Mouse (Mus musculus) liver, postnatal 0 days (tissue): ENCODE results near the gene Bbx.
A peak's percentile ranks its signal among the peaks of the same experiment; 100 is the strongest.

Experiments used
- CTCF ChIP-seq: sonication (generic); IDR thresholded peaks from 2 replicates; pipeline ENCODE4 v1.5.1; 2016; ENCODE audit warnings: antibody characterized with exemption, low read depth
- EP300 ChIP-seq: IDR thresholded peaks from 2 replicates; pipeline ENCODE4 v1.6.1; 2016; ENCODE audit warnings: antibody characterized with exemption, low read depth, mild to moderate bottlenecking

DNA sequence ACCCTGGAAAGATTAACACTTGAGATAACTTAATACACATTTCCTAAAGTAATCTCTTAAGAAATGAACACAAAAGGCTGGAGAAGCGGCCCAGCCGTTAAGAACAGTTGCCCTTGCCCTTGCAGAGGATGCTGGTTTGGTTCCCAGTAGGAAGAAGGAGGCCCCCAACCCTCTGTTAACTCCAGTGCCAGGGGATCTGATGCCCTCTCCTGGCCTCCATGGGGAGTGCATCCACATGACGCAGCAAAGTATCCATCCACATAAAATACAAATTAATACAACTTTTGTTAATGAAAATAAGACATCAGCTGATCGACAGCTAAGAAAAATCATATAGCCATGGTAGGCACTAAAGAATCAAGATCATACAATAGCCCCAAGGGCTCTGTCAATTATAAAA lies 33.6 kb downstream of the Bbx start:
- TF ChIP-seq CTCF (peak; percentile 49), EP300 (no peak)
